Mouse (Mus musculus) ES-Bruce4 (cell line): ENCODE data around the gene Akain1. TPM values are rescaled to one million over a fixed set of nuclear protein-coding genes. Genes with fewer than 3 reads are reported as not detected.

Source experiments
- H3K27ac ChIP-seq: 2 replicates; pipeline ENCODE4 v1.5.1; 2012; ENCODE audit warnings: low read length, inconsistent platforms; ENCODE audit not compliant: insufficient read depth
- H3K27me3 ChIP-seq: 2 replicates; pipeline ENCODE4 v1.6.1; 2012; ENCODE audit warnings: mild to moderate bottlenecking, low read length, inconsistent platforms; ENCODE audit not compliant: control insufficient read depth, poor library complexity, insufficient read depth, severe bottlenecking
- H3K36me3 ChIP-seq: 2 replicates; pipeline ENCODE4 v1.6.1; 2012; ENCODE audit warnings: inconsistent platforms, mild to moderate bottlenecking, low read length, moderate library complexity; ENCODE audit not compliant: control insufficient read depth, poor library complexity, insufficient read depth, severe bottlenecking
- H3K4me1 ChIP-seq: one replicate; pipeline ENCODE4 v1.8.1; 2011; ENCODE audit warnings: low read length; ENCODE audit not compliant: control insufficient read depth, insufficient read depth
- H3K4me3 ChIP-seq: 2 replicates; pipeline ENCODE4 v1.5.1; 2011; ENCODE audit warnings: low read depth, mild to moderate bottlenecking, low read length
- H3K9ac ChIP-seq: 2 replicates; pipeline ENCODE4 v1.6.1; 2012; ENCODE audit warnings: low read depth, mild to moderate bottlenecking, inconsistent platforms; ENCODE audit not compliant: poor library complexity, severe bottlenecking
- H3K9me3 ChIP-seq: replicated peaks from 2 replicates; pipeline ENCODE4 v1.6.1; 2012; ENCODE audit warnings: mild to moderate bottlenecking, low read length, inconsistent platforms; ENCODE audit not compliant: control insufficient read depth, poor library complexity, insufficient read depth, severe bottlenecking
- CTCF ChIP-seq: IDR thresholded peaks from one replicate; pipeline ENCODE4 v1.8.1; 2011; ENCODE audit warnings: low read depth, low read length
- EP300 ChIP-seq: IDR thresholded peaks from 2 replicates; pipeline ENCODE4 v1.6.1; 2011; ENCODE audit warnings: low read depth, low read length; ENCODE audit not compliant: insufficient read depth
- POLR2A ChIP-seq: IDR thresholded peaks from one replicate; pipeline ENCODE4 v1.8.1; 2011; ENCODE audit warnings: low read length; ENCODE audit not compliant: insufficient read depth
- polyA plus RNA-seq: library from polyadenylated mRNA; stranded (reverse); fragments of >200 nt; gene quantifications from 2 replicates; pipeline ENCODE4 v1.2.4, GENCODE M21; 2011; ENCODE audit warnings: low read depth; ENCODE audit not compliant: missing spikeins, insufficient read depth, insufficient read length

Gene Akain1
- polyA plus RNA-seq, 1 experiment, result not detected

GRCm38 (mm10) chr17:69498913-69499312, 59.8 kb downstream of the Akain1 start:
- Histone ChIP-seq H3K27ac (no peak overlapping the region), H3K27me3 (no peaks in the 10 kb centered on the region), H3K9ac (no peak overlapping the region), H3K4me1 (no peaks in the 10 kb centered on the region), H3K9me3 (no peaks in the 10 kb centered on the region), H3K4me3 (no peak overlapping the region), H3K36me3 (no peaks in the 10 kb centered on the region)
- TF ChIP-seq POLR2A (no peak), CTCF (no peak), EP300 (no peak)

- Histone ChIP-seq H3K9me3 (no peaks in the 10 kb centered on the region), H3K4me1 (no peaks in the 10 kb centered on the region), H3K27ac (no peak overlapping the region), H3K36me3 (no peaks in the 10 kb centered on the region), H3K9ac (no peak overlapping the region), H3K27me3 (no peaks in the 10 kb centered on the region), H3K4me3 (no peak overlapping the region)
- TF ChIP-seq EP300 (no peak), POLR2A (no peak), CTCF (no peak)
Observed at GRCm38 (mm10) chr17:69499441-69499840, 60.3 kb downstream of the Akain1 start.

- Histone ChIP-seq H3K36me3 (no peaks in the 10 kb centered on the region), H3K27ac (no peak overlapping the region), H3K27me3 (no peaks in the 10 kb centered on the region), H3K9me3 (no peaks in the 10 kb centered on the region), H3K4me3 (no peak overlapping the region), H3K9ac (no peak overlapping the region), H3K4me1 (no peaks in the 10 kb centered on the region)
- TF ChIP-seq EP300 (no peak), CTCF (no peak), POLR2A (no peak)
Observed at GRCm38 (mm10) chr17:69506070-69506469, 66.9 kb downstream of the Akain1 start.

- TF ChIP-seq CTCF (no peak), EP300 (no peak), POLR2A (no peak)
- no peak overlapping the region for H3K4me3 ChIP-seq
- H3K9me3 ChIP-seq, result no peaks in the 10 kb centered on the region
- no peak overlapping the region for H3K9ac ChIP-seq
- H3K27ac ChIP-seq, result no peak overlapping the region
- H3K4me1 ChIP-seq, result no peaks in the 10 kb centered on the region
- no peaks in the 10 kb centered on the region for H3K27me3 ChIP-seq
- H3K36me3 ChIP-seq, result no peaks in the 10 kb centered on the region
Observed at GRCm38 (mm10) chr17:69516344-69516907, 77.3 kb downstream of the Akain1 start.

- Histone ChIP-seq H3K27me3 (no peaks in the 10 kb centered on the region), H3K36me3 (no peaks in the 10 kb centered on the region), H3K4me1 (no peaks in the 10 kb centered on the region), H3K27ac (no peak overlapping the region), H3K9me3 (no peaks in the 10 kb centered on the region), H3K4me3 (no peak overlapping the region), H3K9ac (no peak overlapping the region)
- no peak for TF ChIP-seq CTCF
- TF ChIP-seq POLR2A, result no peak
- TF ChIP-seq EP300, result no peak
Observed at GRCm38 (mm10) chr17:69531472-69531871, 92.3 kb downstream of the Akain1 start.

Other genes starting within 250 kb of the Akain1 start
- 16.9 and 17.5 TPM in 2 replicates for gene Zbtb14, start 56.3 kb upstream of the Akain1 start, polyA plus RNA-seq